Mouse (Mus musculus): ENCODE data around the gene Tubb2b. TPM values are rescaled to one million over a fixed set of nuclear protein-coding genes. Genes with fewer than 3 reads are reported as not detected.
A peak's percentile ranks its signal among the peaks of the same experiment; 100 is the strongest.

The Tubb2b gene
- polyA plus RNA-seq, 1 experiment from 2014 or later, result 5.1 TPM

DNA sequence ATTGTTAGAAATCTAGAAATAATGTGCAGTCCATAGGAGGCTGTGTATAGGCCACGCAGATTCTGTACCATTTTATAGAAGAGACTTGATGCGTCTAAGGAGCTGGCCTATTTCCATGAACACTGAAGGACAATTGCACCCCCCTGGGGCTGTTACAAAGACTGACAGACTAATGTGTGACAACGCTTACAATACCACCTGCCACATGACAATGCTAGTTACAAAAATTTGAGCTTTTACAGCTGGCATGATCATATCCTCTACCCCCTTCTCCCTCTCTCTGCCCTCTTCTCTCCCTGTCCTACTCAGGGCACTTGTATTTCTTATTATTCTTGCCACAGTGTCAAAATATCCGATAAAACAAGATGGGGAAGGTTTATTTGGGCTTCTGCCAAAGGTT, 48.3 kb downstream of the Tubb2b start:
- 96% methylated on average over 4 of the region's 4 CpGs for WGBS (ENCODE audit: missing documents)
- Histone ChIP-seq H3K4me3 (ENCODE audit: inconsistent target) (no peak overlapping the region), H3K36me3 (ENCODE audit: inconsistent target) (no peaks in the 10 kb centered on the region), H3K79me2 (ENCODE audit: inconsistent target) (peaks cover 9% of the 10 kb centered on the region), H3K27ac (no peak overlapping the region)

DNA sequence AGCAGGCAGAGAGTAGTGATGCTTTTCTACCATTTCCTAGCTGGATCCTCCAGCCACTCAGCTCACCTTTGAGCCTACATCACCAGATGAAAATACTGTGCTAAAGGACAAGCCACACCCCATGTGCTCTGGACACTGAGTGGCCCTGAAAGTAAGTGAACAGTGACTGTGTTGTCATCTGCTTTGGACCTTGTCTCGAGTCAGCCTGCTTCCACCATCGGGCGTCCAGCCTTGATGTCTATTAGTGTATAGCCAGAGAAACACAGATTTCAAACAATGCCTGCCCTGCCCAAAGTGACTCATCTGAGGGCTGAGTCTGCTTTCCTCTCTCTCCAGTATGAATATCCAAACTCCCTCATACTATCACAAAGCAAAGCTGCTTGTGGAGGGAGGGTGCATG, 50.5 kb downstream of the Tubb2b start:
- Histone ChIP-seq H3K27ac (no peak overlapping the region), H3K36me3 (ENCODE audit: inconsistent target) (peaks cover 9% of the 10 kb centered on the region; the same call in 1 of the 2 replicates), H3K4me3 (ENCODE audit: inconsistent target) (no peak overlapping the region), H3K79me2 (ENCODE audit: inconsistent target) (peaks cover 25% of the 10 kb centered on the region)
- whole genome bisulfite sequencing (ENCODE audit: missing documents), result 63% methylated on average over 3 of the region's 3 CpGs

DNA sequence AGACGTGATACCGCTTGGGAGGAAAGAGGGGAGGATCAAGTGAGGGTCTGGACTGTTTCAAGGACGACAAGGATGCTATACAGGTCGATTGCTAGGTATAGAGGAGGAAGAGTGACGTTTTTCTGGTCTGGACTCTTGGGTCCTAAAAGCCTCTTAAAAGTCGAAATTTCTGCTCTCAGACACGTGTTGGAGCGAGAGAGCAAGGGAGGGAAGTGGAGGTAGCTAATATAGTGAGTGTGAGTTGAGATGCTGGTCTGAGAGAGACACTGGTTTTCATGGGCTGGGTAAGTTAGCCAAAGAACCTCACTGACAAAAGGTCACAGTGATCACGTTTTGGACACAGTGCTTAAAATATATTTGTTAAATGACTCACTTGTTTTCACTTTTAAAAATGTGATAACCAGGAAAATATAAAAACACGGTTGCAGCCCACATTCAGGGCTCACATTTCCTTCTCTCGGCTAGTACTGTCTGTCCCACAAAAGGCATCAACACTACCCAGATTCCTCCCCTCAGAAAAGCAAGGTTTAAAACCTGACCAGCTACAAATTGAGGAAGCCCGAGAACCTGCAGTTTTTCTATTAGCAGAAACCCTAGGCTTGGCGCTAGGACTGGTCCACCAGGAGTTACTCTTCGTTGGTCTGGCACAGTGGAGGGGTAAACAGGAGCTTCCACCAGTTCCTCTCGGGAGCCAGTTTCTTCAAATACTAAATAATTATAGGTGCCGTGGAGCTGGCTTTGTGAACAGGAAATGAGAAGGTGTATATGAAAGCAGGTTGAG, 51.6 kb downstream of the Tubb2b start:
- Histone ChIP-seq H3K4me3 (ENCODE audit: inconsistent target) (peak overlapping the region; percentile 84), H3K27ac (peak overlapping the region; percentile 37), H3K36me3 (ENCODE audit: inconsistent target) (peaks cover 15% of the 10 kb centered on the region; the same call in 1 of the 2 replicates), H3K79me2 (ENCODE audit: inconsistent target) (peaks cover 25% of the 10 kb centered on the region)
- WGBS (ENCODE audit: missing documents), result 15% methylated on average over 16 of the region's 16 CpGs

DNA sequence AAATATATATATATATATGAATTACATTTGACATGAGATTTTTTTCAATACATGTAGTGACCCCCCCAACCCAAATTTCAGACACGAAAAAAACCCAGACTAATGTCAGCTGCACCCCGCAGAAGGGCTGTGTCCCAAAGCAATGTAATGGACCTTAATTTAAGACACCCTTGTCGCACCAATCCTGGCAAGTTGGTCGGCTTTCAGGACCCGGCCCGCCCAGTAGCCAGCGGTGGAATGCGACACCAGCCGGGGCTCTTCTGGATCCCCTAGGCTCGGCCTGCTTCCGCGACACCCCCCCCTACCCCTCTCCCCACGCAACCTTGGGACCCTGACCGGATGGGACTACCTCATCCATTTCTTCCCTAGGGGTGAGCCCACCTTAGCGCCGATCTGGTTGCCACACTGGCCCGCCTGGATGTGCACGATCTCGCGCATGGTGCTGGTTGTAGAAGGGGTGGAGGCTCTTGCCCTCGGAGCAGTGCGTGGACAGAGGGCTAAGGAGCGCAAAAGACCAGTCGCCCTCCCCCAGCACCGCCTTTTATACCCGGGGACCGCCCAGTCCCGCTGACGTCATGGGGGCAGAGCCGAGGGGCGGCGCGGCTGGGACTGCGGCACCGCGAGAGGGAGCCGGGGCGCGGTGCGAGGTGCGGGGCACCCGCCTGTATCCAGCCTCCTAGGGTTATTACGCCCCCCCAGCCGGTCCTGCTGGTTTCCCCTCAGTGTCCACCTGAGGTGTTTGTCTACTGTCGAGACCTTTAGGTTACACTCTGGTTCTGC, 52.6 kb downstream of the Tubb2b start, which contains the start of gene Tubb2a:
TSS of gene Tubb2a (minus strand) at position 516 of the 780 bp plus-strand sequence.
- Histone ChIP-seq H3K79me2 (ENCODE audit: inconsistent target) (peaks cover 25% of the 10 kb centered on the region), H3K27ac (peak within 1 kb of the TSS; percentile 82), H3K36me3 (ENCODE audit: inconsistent target) (peaks cover 19% of the 10 kb centered on the region; the same call in 1 of the 2 replicates), H3K4me3 (ENCODE audit: inconsistent target) (peak within 1 kb of the TSS; percentile 84)
- under 1% methylated on average over 45 of the region's 45 CpGs for WGBS (ENCODE audit: missing documents)

Other genes with a start within 250 kb of the Tubb2b start
- not detected in 3 replicates for gene Serpinb6c, start 224.8 kb downstream of the Tubb2b start, polyA plus RNA-seq (2018)
- gene Nqo2, start 165.8 kb downstream of the Tubb2b start, polyA plus RNA-seq (2018), result 31.7 to 46.3 TPM (median 42.0 TPM) in 3 replicates
- gene Ripk1, start 128.1 kb downstream of the Tubb2b start, polyA plus RNA-seq (2018), result 61.5 to 114 TPM (median 61.6 TPM) in 3 replicates
- 845 to 1,624 TPM (median 1,052 TPM) in 3 replicates for gene Serpinb6a, start 127.7 kb downstream of the Tubb2b start, polyA plus RNA-seq (2018)
- 16.8 to 29.1 TPM (median 24.2 TPM) in 3 replicates for gene Bphl, start 92.9 kb downstream of the Tubb2b start, polyA plus RNA-seq (2018)
- 162 to 260 TPM (median 170 TPM) in 3 replicates for gene Tubb2a, start 52.5 kb downstream of the Tubb2b start, polyA plus RNA-seq (2018)
- gene Psmg4, start 32.5 kb upstream of the Tubb2b start, polyA plus RNA-seq (2018), result 13.9 to 63.8 TPM (median 55.2 TPM) in 3 replicates
- gene Slc22a23, start 214.7 kb upstream of the Tubb2b start, polyA plus RNA-seq (2018), result 0.16 to 0.39 TPM (median 0.37 TPM) in 3 replicates